Mouse (Mus musculus) retina, embryonic 14.5 days (tissue): ENCODE measurements around the gene Olfr1161.
"Not testable (repeated sequence)": the region's sequence is repeated elsewhere in the genome, so short reads cannot be mapped to it uniquely, and the experiment has no call there.

Source experiments
- DNase-seq: peaks from one replicate; pipeline ENCODE4 v3.0.0-alpha.2; 2015; ENCODE audit warnings: low spot score

The Olfr1161 gene

GRCm38 (mm10) chr2:88022474-88022873, at the start of gene Olfr1161:
Olfr1161 (plus strand) TSS chr2:88022774.
- not testable (repeated sequence) for DNase-seq

GRCm38 (mm10) chr2:87974563-87974962, 48.0 kb upstream of the Olfr1161 start, which contains the start of gene Olfr74:
Olfr74 (minus strand) TSS chr2:87974663.
- DNase-seq: no peak

DNA sequence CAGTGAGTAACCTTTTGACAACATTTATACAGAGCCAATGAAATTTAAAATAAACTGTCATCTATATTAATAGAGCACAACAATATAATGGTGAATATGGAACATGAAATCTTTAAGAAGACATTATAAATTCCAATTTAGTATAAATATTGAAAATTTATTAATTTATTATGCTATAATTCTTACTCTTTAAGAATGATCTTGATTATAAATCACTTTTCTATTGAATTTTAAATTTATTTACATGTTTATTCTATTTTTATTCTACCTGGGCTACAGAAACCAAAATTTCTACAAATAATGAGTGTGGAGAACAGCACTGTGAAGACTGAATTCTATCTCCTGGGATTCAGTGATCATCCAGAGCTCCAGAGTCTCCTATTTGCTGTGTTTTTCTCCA, 32.8 kb upstream of the Olfr1161 start, which contains the start of gene Olfr1158:
Olfr1158 (plus strand) TSS at position 301 of the 400 bp plus-strand sequence.
- no peak for DNase-seq

DNA sequence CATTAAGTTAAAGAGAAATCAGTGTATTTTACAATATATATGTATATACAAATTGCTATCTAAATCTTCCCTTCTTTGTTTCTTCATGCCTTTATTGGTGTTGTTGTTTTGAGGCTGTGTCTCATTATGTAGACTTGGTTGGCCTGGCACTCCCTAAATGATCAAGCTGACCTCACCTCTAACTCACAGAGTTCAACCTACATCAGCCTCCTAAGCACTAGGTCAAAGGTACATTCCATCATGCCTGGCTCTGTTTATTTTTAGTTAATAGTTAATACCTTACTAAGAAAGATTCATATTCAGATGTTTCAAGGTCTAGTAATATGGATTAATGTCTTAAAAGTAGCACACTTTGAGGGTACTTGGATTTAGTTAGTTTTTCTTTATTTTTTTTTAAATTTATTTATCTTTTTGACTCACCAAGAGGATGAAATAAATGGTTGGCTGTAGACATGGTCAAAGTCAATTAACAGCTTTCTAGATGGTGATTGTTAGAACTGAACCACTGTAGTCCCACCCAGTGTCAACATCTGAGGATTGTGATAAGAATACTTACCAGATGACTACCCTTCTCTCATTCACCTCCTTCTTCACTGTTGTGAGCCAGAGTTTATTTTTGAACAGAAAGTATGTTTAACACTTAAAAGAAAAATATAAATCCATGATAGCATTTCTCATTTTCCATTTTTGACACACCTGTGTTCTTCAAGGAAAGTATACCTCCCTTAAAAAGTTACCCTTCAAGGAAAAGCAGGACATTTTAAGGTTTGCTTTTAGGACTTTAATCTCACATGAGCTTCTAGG, 14.9 kb upstream of the Olfr1161 start, which contains the start of gene Olfr1160:
Olfr1160 (minus strand) TSS at position 754 of the 804 bp plus-strand sequence.
- no peak for DNase-seq

- no peak for DNase-seq
These were observed 15.0 kb downstream of the Olfr1161 start, which contains the start of gene Olfr73 for GRCm38 (mm10) chr2:88037599-88037998. Olfr73 (minus strand) TSS chr2:88037699.

DNA sequence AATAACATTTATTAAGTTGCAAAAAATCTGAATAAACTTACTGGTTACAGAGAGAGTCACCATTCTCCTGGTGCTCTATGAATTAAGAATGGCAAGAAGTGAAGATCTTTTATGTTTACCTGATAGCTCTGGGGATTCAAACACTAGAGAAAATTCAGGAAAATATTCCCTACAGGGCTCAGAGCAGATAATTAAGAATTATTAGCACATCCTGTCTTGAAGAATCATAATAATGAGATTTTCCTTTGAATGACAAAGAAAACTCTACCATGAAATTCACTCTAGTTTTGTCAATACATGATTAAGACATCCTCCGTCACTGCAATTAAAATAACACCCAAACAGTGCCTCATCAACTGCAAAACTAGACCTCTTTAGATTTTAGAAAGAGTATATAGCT, 28.5 kb downstream of the Olfr1161 start, which contains the start of gene Olfr1162:
Olfr1162 (minus strand) TSS at position 101 of the 400 bp plus-strand sequence.
- DNase-seq: no peak

DNA sequence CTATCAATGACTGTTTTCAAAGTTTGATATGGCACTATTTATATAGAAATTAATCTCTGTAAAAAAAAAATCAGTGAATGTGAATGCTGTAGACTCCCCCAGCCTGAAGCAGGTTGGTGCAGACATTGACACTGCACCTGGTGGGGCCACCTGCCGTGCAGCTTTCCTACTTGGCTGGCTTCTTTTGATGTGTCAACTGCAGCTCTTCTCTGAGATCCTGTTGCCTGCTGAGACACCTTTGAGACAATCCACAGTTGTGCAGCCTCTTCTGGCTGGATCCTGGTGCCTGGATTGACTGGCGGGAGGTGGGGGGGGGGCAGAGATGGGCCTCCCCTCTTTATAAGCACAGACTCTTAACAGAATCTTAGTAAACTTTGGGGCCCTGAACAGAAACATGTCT, 41.0 kb downstream of the Olfr1161 start:
- no peak for DNase-seq

- no peak for DNase-seq
These were observed 49.2 kb downstream of the Olfr1161 start, which contains the start of gene Olfr1163 for GRCm38 (mm10) chr2:88071730-88072129. Olfr1163 (minus strand) TSS chr2:88071830.
